Mouse (Mus musculus) kidney, adult 2 months (tissue): ENCODE data around the gene Supv3l1. TPM values are rescaled to one million over a fixed set of nuclear protein-coding genes. Genes with fewer than 3 reads are reported as not detected.
A peak's percentile ranks its signal among the peaks of the same experiment; 100 is the strongest.
"Not testable (repeated sequence)": the region's sequence is repeated elsewhere in the genome, so short reads cannot be mapped to it uniquely, and the experiment has no call there.

Source experiments
- DNase-seq: peaks from one replicate; pipeline ENCODE4 v3.0.0; 2021
- H3K27ac ChIP-seq: fragments of 200-500 bp; 2 replicates; pipeline ENCODE4 v1.5.1; 2012; ENCODE audit warnings: low read depth, low read length, control low read depth, inconsistent platforms; ENCODE audit not compliant: insufficient read depth
- H3K27me3 ChIP-seq: fragments of 200-500 bp; replicated peaks from 2 replicates; pipeline ENCODE4 v1.6.1; 2012; ENCODE audit warnings: mild to moderate bottlenecking, moderate library complexity, low read length, inconsistent platforms; ENCODE audit not compliant: control insufficient read depth, insufficient read depth
- H3K36me3 ChIP-seq: fragments of 200-500 bp; 2 replicates; pipeline ENCODE4 v1.6.1; 2012; ENCODE audit warnings: mild to moderate bottlenecking, moderate library complexity, low read length, inconsistent platforms; ENCODE audit not compliant: control insufficient read depth, insufficient read depth
- H3K4me1 ChIP-seq: fragments of 200-500 bp; 2 replicates; pipeline ENCODE4 v1.6.1; 2011; ENCODE audit warnings: low read length; ENCODE audit not compliant: control insufficient read depth, insufficient read depth
- H3K4me3 ChIP-seq: fragments of 200-500 bp; 2 replicates; pipeline ENCODE4 v1.5.1; 2011; ENCODE audit warnings: mild to moderate bottlenecking, low read depth, low read length, control low read depth; ENCODE audit not compliant: insufficient read depth
- CTCF ChIP-seq: fragments of 200-500 bp; conservative IDR thresholded peaks from 2 replicates; pipeline ENCODE4 v1.5.1; 2011; ENCODE audit warnings: low read depth, mild to moderate bottlenecking, control low read depth, low read length, moderate library complexity, mixed read lengths; ENCODE audit not compliant: insufficient read depth, insufficient read length
- POLR2A ChIP-seq: fragments of 200-500 bp; IDR thresholded peaks from one replicate; pipeline ENCODE4 v1.6.1; 2011; ENCODE audit warnings: low read depth, low read length, control low read depth
- WGBS: fragments of 180-500 bp; shearing (Covaris S2); methylation state at CpG from one replicate; pipeline ENCODE4 v1.1.7; 2018; 5-methylcytosine and 5-hydroxymethylcytosine counted together
- polyA plus RNA-seq: library from polyadenylated mRNA; depleted of rRNA; stranded (reverse); fragments of >200 nt; gene quantifications from 2 replicates; pipeline ENCODE4 v1.2.3, GENCODE M21; 2012

Gene Supv3l1
- polyA plus RNA-seq, 1 experiment, result 25.4 TPM

DNA sequence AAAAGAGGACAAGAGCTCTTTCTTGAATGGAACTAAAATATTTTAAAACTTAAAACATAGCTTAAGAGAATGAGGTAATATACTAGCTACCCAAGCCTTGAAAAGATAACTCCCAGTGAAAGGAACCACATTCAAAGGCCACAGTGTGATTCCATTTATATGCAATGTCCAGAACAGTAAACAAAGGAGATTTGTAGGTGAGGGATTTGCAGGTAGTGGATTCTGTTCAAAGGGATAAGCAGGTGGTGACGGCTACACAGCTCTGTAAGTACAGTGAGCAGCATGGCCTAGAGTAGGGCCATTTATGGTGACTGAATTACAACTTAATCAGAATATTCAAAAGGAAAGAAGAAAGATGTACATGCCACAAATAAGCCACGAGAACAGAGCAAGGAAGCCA, 27.4 kb upstream of the Supv3l1 start:
- Histone ChIP-seq H3K4me3 (no peak overlapping the region), H3K4me1 (peaks cover 4% of the 10 kb centered on the region; the same call in 1 of the 2 replicates), H3K27ac (no peak overlapping the region), H3K36me3 (peaks cover 1% of the 10 kb centered on the region; the same call in 1 of the 2 replicates), H3K27me3 (no peaks in the 10 kb centered on the region)
- TF ChIP-seq POLR2A (no peak), CTCF (no peak)
- no peak for DNase-seq
- WGBS, result 57% methylated on average over 2 of the region's 2 CpGs

DNA sequence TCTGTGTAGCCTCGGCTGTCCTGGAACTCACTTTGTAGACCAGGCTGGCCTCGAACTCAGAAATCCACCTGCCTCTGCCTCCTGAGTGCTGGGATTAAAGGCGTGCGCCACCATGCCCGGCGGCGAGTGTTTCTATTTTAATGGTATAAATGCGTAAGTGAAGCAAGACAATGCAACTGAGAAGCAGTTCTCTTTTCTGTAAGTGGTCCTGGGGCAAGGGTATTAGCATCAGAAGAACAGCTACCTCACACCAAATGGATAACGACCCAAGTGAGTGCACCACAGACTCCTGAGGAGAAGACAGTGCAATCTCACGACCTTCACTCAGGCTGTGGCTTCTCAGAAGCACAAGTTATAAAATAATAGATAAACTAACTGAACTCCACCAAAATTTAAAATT, 25.4 kb upstream of the Supv3l1 start:
- no peaks in the 10 kb centered on the region for H3K27me3 ChIP-seq
- TF ChIP-seq CTCF (no peak), POLR2A (no peak)
- H3K4me3 ChIP-seq, result no peak overlapping the region
- DNase-seq, result no peak
- peaks cover 1% of the 10 kb centered on the region; the same call in 1 of the 2 replicates for H3K36me3 ChIP-seq
- peaks cover 4% of the 10 kb centered on the region; the same call in 1 of the 2 replicates for H3K4me1 ChIP-seq
- H3K27ac ChIP-seq, result no peak overlapping the region
- WGBS, result 89% methylated on average over 10 of the region's 10 CpGs

DNA sequence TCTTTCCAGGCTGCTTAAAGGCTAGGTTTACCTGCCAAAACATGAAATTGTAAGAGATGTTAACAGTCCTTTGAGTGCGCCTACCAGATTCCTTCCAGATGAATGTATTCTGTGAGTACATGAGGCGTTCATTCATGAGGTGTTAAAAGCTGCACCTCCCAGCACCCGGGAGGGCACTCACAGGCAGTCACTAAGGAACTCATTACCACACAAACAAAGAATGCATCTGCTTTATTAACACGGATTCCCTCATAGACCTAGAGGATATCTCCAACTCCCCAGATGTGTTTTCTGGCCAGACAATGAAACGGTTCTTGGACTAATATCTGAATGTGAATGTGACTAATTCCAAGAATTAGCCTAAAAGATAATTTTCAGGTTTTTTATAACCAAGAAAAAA, 21.6 kb upstream of the Supv3l1 start:
- no peaks in the 10 kb centered on the region for H3K4me1 ChIP-seq
- H3K27me3 ChIP-seq, result no peaks in the 10 kb centered on the region
- no peak overlapping the region for H3K27ac ChIP-seq
- no peaks in the 10 kb centered on the region; the same call in 1 of the 2 replicates for H3K36me3 ChIP-seq
- 62% methylated on average over 5 of the region's 5 CpGs for WGBS
- no peak overlapping the region for H3K4me3 ChIP-seq
- no peak for DNase-seq
- no peak for TF ChIP-seq POLR2A
- no peak for TF ChIP-seq CTCF

DNA sequence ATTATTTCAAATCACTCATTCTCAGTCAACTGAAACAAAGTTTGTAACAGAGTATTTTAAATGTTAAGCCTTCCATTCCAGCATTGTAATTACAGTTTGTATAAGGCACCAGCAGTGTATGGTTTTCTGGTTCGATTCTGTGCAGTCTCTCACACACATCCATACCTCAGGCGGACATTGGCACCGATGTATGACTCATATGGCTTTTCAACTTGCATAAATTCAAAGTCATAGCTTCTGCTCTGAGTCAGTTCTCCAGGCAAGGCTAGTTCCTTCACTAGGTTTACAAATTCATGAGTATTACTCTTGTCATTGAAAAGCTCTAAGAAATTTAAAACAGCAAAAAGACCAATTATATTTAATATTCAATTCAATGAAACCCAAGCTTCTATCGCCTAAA, 20.2 kb upstream of the Supv3l1 start:
- no peak overlapping the region for H3K27ac ChIP-seq
- H3K27me3 ChIP-seq, result no peaks in the 10 kb centered on the region
- no peaks in the 10 kb centered on the region for H3K4me1 ChIP-seq
- TF ChIP-seq POLR2A, result no peak
- no peak for TF ChIP-seq CTCF
- DNase-seq, result no peak
- H3K4me3 ChIP-seq, result no peak overlapping the region
- H3K36me3 ChIP-seq, result peaks cover 3% of the 10 kb centered on the region
- WGBS, result 92% methylated on average over 4 of the region's 4 CpGs

DNA sequence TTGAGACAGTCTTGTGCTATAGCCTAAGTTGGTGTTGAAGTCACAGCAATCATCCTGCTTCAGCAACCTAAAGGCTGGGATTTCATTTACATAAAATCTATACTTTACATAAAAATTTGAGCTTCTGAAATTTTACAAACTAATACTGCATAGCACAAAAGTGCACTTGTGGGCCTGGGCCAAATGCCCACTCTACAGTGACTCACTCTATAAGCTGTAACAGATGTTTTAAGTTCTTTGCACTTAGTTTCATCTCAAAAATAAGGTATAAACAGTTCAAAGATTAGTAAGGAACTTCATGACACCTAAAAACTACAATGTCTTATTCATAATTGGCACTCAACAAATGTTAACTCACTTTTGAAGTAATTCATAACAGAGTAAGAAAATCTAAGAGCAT, 11.8 kb upstream of the Supv3l1 start:
- peaks cover 5% of the 10 kb centered on the region for H3K36me3 ChIP-seq
- no peaks in the 10 kb centered on the region for H3K4me1 ChIP-seq
- no peak overlapping the region for H3K27ac ChIP-seq
- no peak for TF ChIP-seq CTCF
- TF ChIP-seq POLR2A, result no peak
- H3K27me3 ChIP-seq, result no peaks in the 10 kb centered on the region
- no peak for DNase-seq
- H3K4me3 ChIP-seq, result no peak overlapping the region

DNA sequence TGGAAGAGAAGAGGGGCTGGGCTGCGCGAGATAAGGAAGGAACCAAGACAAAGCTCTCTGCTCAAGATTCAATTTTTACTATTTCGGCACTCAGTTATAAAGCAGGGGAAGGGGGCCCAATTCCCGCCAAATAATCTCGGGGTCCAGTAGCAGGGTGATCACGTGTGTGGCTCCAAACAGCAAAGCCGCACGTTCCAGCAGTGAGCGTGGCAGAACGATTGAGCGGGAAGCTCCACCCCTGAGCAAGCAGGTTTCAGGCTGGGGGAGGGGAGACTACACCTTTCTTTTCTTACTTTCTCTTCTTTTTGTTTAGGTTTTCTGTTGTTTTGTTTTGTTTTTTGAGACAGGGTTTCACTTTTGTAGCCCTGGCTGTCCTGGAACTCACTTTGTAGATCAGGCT, 2.5 kb upstream of the Supv3l1 start:
- not testable (repeated sequence) for DNase-seq, H3K4me3 ChIP-seq, H3K27me3 ChIP-seq, H3K4me1 ChIP-seq, H3K27ac ChIP-seq, H3K36me3 ChIP-seq
- 70% methylated on average over 11 of the region's 11 CpGs for WGBS

DNA sequence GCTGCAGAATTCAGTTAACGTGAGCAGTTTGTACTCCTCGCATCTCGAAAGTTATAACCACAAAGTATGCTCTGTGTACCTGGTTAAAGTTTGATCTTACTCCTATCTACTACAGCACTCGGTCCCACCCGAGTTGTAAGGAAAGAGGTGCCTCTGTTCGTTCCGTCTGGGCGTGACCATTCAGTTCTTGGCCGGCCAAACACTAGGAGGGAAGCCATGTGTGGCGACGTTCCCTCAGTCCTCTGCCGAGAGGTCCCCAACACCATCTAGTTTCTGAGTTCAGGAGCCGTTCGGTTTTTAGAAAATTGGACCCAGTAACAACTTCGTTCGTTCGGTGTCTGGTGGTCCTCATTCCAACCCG, 722 bp upstream of the Supv3l1 start:
- DNase-seq, result no peak
- 33% methylated on average over 18 of the region's 18 CpGs for WGBS

DNA sequence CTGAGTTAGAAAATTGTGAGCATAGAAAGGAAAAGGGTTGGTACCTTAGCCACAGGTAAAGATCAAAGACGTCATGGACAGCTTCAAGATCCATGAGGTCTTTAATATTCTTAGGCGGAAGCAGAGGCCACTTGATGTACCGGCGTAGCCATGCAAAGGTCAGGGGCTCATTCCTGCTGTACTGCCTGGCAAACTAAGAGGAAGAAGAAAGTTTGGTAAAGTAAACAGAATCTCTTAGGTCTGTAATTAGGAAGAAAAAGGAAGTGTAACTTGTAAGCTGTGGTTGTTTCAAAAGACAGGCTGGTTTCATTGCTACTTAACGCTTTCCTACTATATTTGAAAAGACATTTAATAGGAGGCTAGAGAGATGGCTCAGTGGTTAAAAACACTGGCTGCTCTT, 19.1 kb downstream of the Supv3l1 start:
- Histone ChIP-seq H3K27me3 (no peaks in the 10 kb centered on the region), H3K27ac (no peak overlapping the region), H3K4me1 (no peaks in the 10 kb centered on the region), H3K36me3 (peaks cover 5% of the 10 kb centered on the region), H3K4me3 (no peak overlapping the region)
- TF ChIP-seq CTCF (no peak), POLR2A (no peak)
- 86% methylated on average over 5 of the region's 5 CpGs for WGBS
- no peak for DNase-seq

More for the DNA sequence above, 722 bp upstream of the Supv3l1 start:
- H3K4me1 ChIP-seq, result peaks cover 4% of the 10 kb centered on the region; the same call in 1 of the 2 replicates
- H3K27ac ChIP-seq, result peak overlapping the region; percentile 95; the same call in 1 of the 2 replicates
- TF ChIP-seq POLR2A (no peak), CTCF (no peak)
- H3K4me3 ChIP-seq, result peak overlapping the region; percentile 85
- peaks cover under 1% of the 10 kb centered on the region for H3K36me3 ChIP-seq
- H3K27me3 ChIP-seq, result no peaks in the 10 kb centered on the region
